Mouse (Mus musculus): Measurements from ENCODE around the gene Gpatch2l. TPM values are rescaled to one million over a fixed set of nuclear protein-coding genes. Genes with fewer than 3 reads are reported as not detected.

The Gpatch2l gene
- polyA plus RNA-seq, 1 experiment from 2014 or later: 14.7 TPM

DNA sequence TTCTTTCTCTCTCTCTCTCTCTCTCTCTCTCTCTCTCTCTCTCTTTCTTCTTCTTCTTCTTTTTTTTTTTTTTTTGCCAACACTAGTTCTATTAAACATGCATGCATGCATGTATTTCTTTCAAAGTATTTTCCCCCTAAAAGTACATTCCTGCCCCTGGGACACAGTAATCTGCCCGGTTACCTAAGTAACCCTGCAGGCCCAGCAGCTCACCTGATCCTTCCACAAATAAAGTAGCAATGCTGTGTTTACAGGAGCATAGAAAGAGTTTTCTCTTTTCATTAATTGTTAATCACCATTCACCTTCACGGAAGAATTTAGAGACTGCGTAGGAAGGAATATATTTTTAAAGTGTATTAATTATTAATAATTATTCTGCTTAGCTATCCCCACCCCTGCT, 34.1 kb downstream of the Gpatch2l start:
- H3K27ac ChIP-seq (ENCODE audit: low read length): no peak overlapping the region
- H3K27me3 ChIP-seq (ENCODE audit: insufficient read depth, low read length): no peaks in the 10 kb centered on the region
- no peaks in the 10 kb centered on the region for H3K4me1 ChIP-seq (ENCODE audit: insufficient read depth, low read length)
- WGBS: 81% methylated on average over 3 of the region's 3 CpGs
- no peaks in the 10 kb centered on the region for H3K9me3 ChIP-seq (ENCODE audit: low read length)
- ATAC-seq (ENCODE audit: low FRiP score, low TSS enrichment): no peak
- H3K4me3 ChIP-seq (ENCODE audit: low read length): no peak overlapping the region
- H3K4me2 ChIP-seq (replicated peaks; ENCODE audit: low read depth, low read length): no peak overlapping the region
- no peak overlapping the region for H3K9ac ChIP-seq (replicated peaks; ENCODE audit: low read length)
- H3K36me3 ChIP-seq (ENCODE audit: insufficient read depth, low read length): 0 out of 2 replicates have a peak, but pooled peaks cover 2% of the 10 kb centered on the region

DNA sequence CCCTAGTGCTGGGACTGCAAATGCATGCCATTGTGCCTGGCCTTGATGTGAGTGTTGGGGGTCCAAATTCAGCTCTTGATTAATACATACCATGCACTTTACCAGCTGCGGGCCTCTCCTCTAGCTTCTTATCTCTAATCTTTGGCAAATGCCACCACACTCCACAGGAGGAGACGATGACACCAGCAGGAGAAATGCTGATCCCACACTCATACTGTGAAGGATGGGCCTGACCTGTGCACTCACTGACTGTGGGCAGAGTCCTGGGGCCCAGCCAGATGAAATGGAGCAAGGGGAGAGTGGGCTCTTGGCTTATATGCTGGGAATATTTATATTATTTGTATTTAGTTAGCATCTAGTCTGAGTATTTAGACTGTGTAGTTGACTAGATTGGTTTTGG, 34.8 kb downstream of the Gpatch2l start:
- H3K4me2 ChIP-seq (replicated peaks; ENCODE audit: low read depth, low read length): no peak overlapping the region
- H3K36me3 ChIP-seq (ENCODE audit: insufficient read depth, low read length): 0 out of 2 replicates have a peak, but pooled peaks cover 2% of the 10 kb centered on the region
- no peak overlapping the region for H3K27ac ChIP-seq (ENCODE audit: low read length)
- no peak for ATAC-seq (ENCODE audit: low FRiP score, low TSS enrichment)
- WGBS: 78% methylated on average over 2 of the region's 2 CpGs
- no peak overlapping the region for H3K9ac ChIP-seq (replicated peaks; ENCODE audit: low read length)
- H3K27me3 ChIP-seq (ENCODE audit: insufficient read depth, low read length): no peaks in the 10 kb centered on the region
- no peaks in the 10 kb centered on the region for H3K4me1 ChIP-seq (ENCODE audit: insufficient read depth, low read length)
- no peaks in the 10 kb centered on the region for H3K9me3 ChIP-seq (ENCODE audit: low read length)
- no peak overlapping the region for H3K4me3 ChIP-seq (ENCODE audit: low read length)

- H3K27me3 ChIP-seq (ENCODE audit: insufficient read depth, low read length): no peaks in the 10 kb centered on the region
- H3K4me2 ChIP-seq (replicated peaks; ENCODE audit: low read depth, low read length): no peak overlapping the region
- no peak overlapping the region for H3K4me3 ChIP-seq (ENCODE audit: low read length)
- no peak overlapping the region for H3K9ac ChIP-seq (replicated peaks; ENCODE audit: low read length)
- H3K27ac ChIP-seq (ENCODE audit: low read length): no peak overlapping the region
- ATAC-seq (ENCODE audit: low FRiP score, low TSS enrichment): no peak
- H3K36me3 ChIP-seq (ENCODE audit: insufficient read depth, low read length): 0 out of 2 replicates have a peak, but pooled peaks cover 2% of the 10 kb centered on the region
- no peaks in the 10 kb centered on the region for H3K4me1 ChIP-seq (ENCODE audit: insufficient read depth, low read length)
- H3K9me3 ChIP-seq (ENCODE audit: low read length): no peaks in the 10 kb centered on the region
- whole genome bisulfite sequencing: 88% methylated on average over 5 of the region's 5 CpGs
Measured at GRCm38 (mm10) chr12:86276895-86277294, 35.2 kb downstream of the Gpatch2l start.

DNA sequence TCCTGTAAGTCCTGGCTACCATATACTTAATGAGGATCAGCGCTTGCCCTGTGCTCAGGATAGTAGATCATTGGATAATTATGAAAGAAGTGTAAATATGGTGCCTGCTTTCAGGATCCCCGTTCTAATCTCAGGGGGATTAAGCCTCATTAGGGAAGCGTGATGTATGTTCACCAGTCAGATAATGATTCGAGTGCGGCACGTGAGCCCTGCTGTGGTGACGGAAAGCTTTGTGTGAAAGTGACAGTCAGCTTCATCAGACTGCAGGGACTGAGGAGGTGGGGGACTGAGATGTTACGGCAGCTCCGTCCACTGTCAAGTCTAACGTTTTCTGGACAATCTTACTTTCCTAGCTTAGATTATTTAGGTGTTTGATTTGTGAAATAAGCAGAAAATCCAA, 38.3 kb downstream of the Gpatch2l start:
- Histone ChIP-seq H3K9me3 (ENCODE audit: low read length) (no peaks in the 10 kb centered on the region), H3K36me3 (ENCODE audit: insufficient read depth, low read length) (peaks cover 7% of the 10 kb centered on the region; the same call in 1 of the 2 replicates), H3K9ac (replicated peaks; ENCODE audit: low read length) (no peak overlapping the region), H3K27me3 (ENCODE audit: insufficient read depth, low read length) (no peaks in the 10 kb centered on the region), H3K4me3 (ENCODE audit: low read length) (no peak overlapping the region), H3K27ac (ENCODE audit: low read length) (no peak overlapping the region), H3K4me1 (ENCODE audit: insufficient read depth, low read length) (no peaks in the 10 kb centered on the region), H3K4me2 (replicated peaks; ENCODE audit: low read depth, low read length) (no peak overlapping the region)
- no peak for ATAC-seq (ENCODE audit: low FRiP score, low TSS enrichment)
- 89% methylated on average over 10 of the region's 10 CpGs for WGBS

- H3K9me3 ChIP-seq (ENCODE audit: low read length): no peaks in the 10 kb centered on the region
- WGBS: 95% methylated on average over 2 of the region's 2 CpGs
- no peak overlapping the region for H3K9ac ChIP-seq (replicated peaks; ENCODE audit: low read length)
- no peak for ATAC-seq (ENCODE audit: low FRiP score, low TSS enrichment)
- no peak overlapping the region for H3K27ac ChIP-seq (ENCODE audit: low read length)
- no peak overlapping the region for H3K4me3 ChIP-seq (ENCODE audit: low read length)
- peaks cover 9% of the 10 kb centered on the region for H3K36me3 ChIP-seq (ENCODE audit: insufficient read depth, low read length)
- H3K4me2 ChIP-seq (replicated peaks; ENCODE audit: low read depth, low read length): no peak overlapping the region
- H3K4me1 ChIP-seq (ENCODE audit: insufficient read depth, low read length): no peaks in the 10 kb centered on the region
- no peaks in the 10 kb centered on the region for H3K27me3 ChIP-seq (ENCODE audit: insufficient read depth, low read length)
Measured at GRCm38 (mm10) chr12:86285704-86286103, 44.0 kb downstream of the Gpatch2l start.

- Histone ChIP-seq H3K4me2 (replicated peaks; ENCODE audit: low read depth, low read length) (no peak overlapping the region), H3K9ac (replicated peaks; ENCODE audit: low read length) (no peak overlapping the region), H3K4me1 (ENCODE audit: insufficient read depth, low read length) (no peaks in the 10 kb centered on the region), H3K4me3 (ENCODE audit: low read length) (no peak overlapping the region), H3K36me3 (ENCODE audit: insufficient read depth, low read length) (no peaks in the 10 kb centered on the region), H3K27ac (ENCODE audit: low read length) (no peak overlapping the region), H3K27me3 (ENCODE audit: insufficient read depth, low read length) (no peaks in the 10 kb centered on the region), H3K9me3 (ENCODE audit: low read length) (no peaks in the 10 kb centered on the region)
- 84% methylated on average over 10 of the region's 10 CpGs for WGBS
- no peak for ATAC-seq (ENCODE audit: low FRiP score, low TSS enrichment)
Measured at GRCm38 (mm10) chr12:86297450-86297849, 55.8 kb downstream of the Gpatch2l start.

DNA sequence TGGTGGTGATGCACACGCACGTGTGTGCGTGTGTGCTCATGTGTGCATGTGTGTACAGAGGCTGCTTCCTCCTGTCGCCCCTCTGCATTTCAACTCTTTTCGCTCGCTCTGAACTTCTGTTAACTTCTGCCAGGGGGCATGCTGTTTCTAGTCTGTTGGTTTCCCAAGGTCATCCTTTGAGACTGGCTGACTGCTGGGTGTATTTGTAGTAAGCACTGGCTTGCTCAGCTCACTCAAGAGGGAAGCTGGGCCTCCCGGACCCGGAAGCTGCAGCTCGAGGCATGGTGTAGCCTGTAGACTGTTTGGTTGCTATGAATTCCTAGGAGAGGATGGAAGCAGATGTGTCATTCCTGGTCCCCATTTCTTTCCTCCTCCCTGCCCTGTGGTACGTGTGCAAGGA, 61.3 kb downstream of the Gpatch2l start:
- no peak overlapping the region for H3K27ac ChIP-seq (ENCODE audit: low read length)
- H3K36me3 ChIP-seq (ENCODE audit: insufficient read depth, low read length): no peaks in the 10 kb centered on the region
- 83% methylated on average over 10 of the region's 10 CpGs for WGBS
- H3K9me3 ChIP-seq (ENCODE audit: low read length): no peaks in the 10 kb centered on the region
- H3K4me3 ChIP-seq (ENCODE audit: low read length): no peak overlapping the region
- no peak overlapping the region for H3K4me2 ChIP-seq (replicated peaks; ENCODE audit: low read depth, low read length)
- ATAC-seq (ENCODE audit: low FRiP score, low TSS enrichment): no peak
- H3K9ac ChIP-seq (replicated peaks; ENCODE audit: low read length): no peak overlapping the region
- H3K27me3 ChIP-seq (ENCODE audit: insufficient read depth, low read length): no peaks in the 10 kb centered on the region
- 0 out of 2 replicates have a peak, but pooled peaks cover 9% of the 10 kb centered on the region for H3K4me1 ChIP-seq (ENCODE audit: insufficient read depth, low read length)

DNA sequence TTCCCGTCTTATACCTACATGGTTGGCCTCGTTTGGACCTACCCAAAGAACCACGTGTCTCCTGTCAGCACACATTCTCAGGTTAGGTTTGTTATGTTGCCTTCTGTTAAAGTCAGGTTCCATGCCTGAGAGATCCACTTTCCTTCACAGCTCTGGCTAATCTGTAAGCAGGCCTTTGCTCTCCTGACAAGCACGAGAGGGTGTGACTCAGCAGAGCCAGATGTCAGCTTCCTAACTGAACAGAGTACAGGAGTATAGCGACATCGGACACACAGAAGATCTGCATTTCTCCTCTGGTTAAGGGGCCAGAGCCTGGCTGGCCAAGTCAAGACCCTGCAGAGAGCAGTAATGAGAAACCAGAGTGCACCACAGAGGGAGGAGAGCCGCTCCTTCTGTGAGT, 63.4 kb downstream of the Gpatch2l start:
- no peaks in the 10 kb centered on the region for H3K27me3 ChIP-seq (ENCODE audit: insufficient read depth, low read length)
- no peak overlapping the region for H3K9ac ChIP-seq (replicated peaks; ENCODE audit: low read length)
- 41% methylated on average over 7 of the region's 7 CpGs for WGBS
- no peaks in the 10 kb centered on the region for H3K36me3 ChIP-seq (ENCODE audit: insufficient read depth, low read length)
- H3K4me1 ChIP-seq (ENCODE audit: insufficient read depth, low read length): 0 out of 2 replicates have a peak, but pooled peaks cover 9% of the 10 kb centered on the region
- H3K9me3 ChIP-seq (ENCODE audit: low read length): no peaks in the 10 kb centered on the region
- peak overlapping the region; percentile 27 for H3K4me3 ChIP-seq (ENCODE audit: low read length)
- H3K4me2 ChIP-seq (replicated peaks; ENCODE audit: low read depth, low read length): peak overlapping the region; percentile 48
- no peak overlapping the region for H3K27ac ChIP-seq (ENCODE audit: low read length)
- ATAC-seq (ENCODE audit: low FRiP score, low TSS enrichment): peak; percentile 52

- Histone ChIP-seq H3K9me3 (ENCODE audit: low read length) (no peaks in the 10 kb centered on the region), H3K4me2 (replicated peaks; ENCODE audit: low read depth, low read length) (peak overlapping the region; percentile 48), H3K36me3 (ENCODE audit: insufficient read depth, low read length) (no peaks in the 10 kb centered on the region), H3K27me3 (ENCODE audit: insufficient read depth, low read length) (no peaks in the 10 kb centered on the region), H3K9ac (replicated peaks; ENCODE audit: low read length) (no peak overlapping the region), H3K4me3 (ENCODE audit: low read length) (peak overlapping the region; percentile 27), H3K27ac (ENCODE audit: low read length) (no peak overlapping the region), H3K4me1 (ENCODE audit: insufficient read depth, low read length) (0 out of 2 replicates have a peak, but pooled peaks cover 9% of the 10 kb centered on the region)
- 16% methylated on average over 15 of the region's 15 CpGs for WGBS
- 0 out of 2 replicates have a peak, but pooled peaks have one; percentile 39 for ATAC-seq (ENCODE audit: low FRiP score, low TSS enrichment)
Measured at GRCm38 (mm10) chr12:86305635-86306243, 64.1 kb downstream of the Gpatch2l start.

- Histone ChIP-seq H3K4me2 (replicated peaks; ENCODE audit: low read depth, low read length) (no peak overlapping the region), H3K9me3 (ENCODE audit: low read length) (no peaks in the 10 kb centered on the region), H3K36me3 (ENCODE audit: insufficient read depth, low read length) (no peaks in the 10 kb centered on the region), H3K27me3 (ENCODE audit: insufficient read depth, low read length) (no peaks in the 10 kb centered on the region), H3K27ac (ENCODE audit: low read length) (no peak overlapping the region), H3K4me3 (ENCODE audit: low read length) (no peak overlapping the region), H3K9ac (replicated peaks; ENCODE audit: low read length) (no peak overlapping the region), H3K4me1 (ENCODE audit: insufficient read depth, low read length) (0 out of 2 replicates have a peak, but pooled peaks cover 9% of the 10 kb centered on the region)
- WGBS: 50% methylated on average over 10 of the region's 10 CpGs
- ATAC-seq (ENCODE audit: low FRiP score, low TSS enrichment): no peak
Measured at GRCm38 (mm10) chr12:86309474-86309873, 67.8 kb downstream of the Gpatch2l start.

Measured in kidney, embryonic 16.5 days (tissue).